Mouse (Mus musculus): ENCODE measurements around the gene Snx15. TPM values are rescaled to one million over a fixed set of nuclear protein-coding genes. Genes with fewer than 3 reads are reported as not detected.

The Snx15 gene
- total and polyA plus RNA-seq, 3 experiments, result 15.3 to 15.7 (median 15.6) TPM

- Histone ChIP-seq H3K4me2 (ENCODE audit: insufficient read depth, low read depth, poor library complexity, severe bottlenecking) (no peak overlapping the region), H3K9ac (ENCODE audit: insufficient read depth, low read depth) (no peak overlapping the region), H3K9me3 (replicated peaks; ENCODE audit: low read length) (no peaks in the 10 kb centered on the region), H3K79me2 (replicated peaks; ENCODE audit: control insufficient read depth, extremely low read depth, insufficient read depth, poor library complexity, severe bottlenecking) (peaks cover 14% of the 10 kb centered on the region), H3K27me3 (replicated peaks) (no peaks in the 10 kb centered on the region), H3K36me3 (replicated peaks in 1 of 2; ENCODE audit: control insufficient read depth in 1 of 2, insufficient read depth in 1 of 2, low read length in 1 of 2) (peaks cover 32 to 68% of the 10 kb centered on the region in 2 experiments), H3K4me3 (replicated peaks in 1 of 3; ENCODE audit: low read depth in 2 of 3, low read length in 2 of 3, poor library complexity in 1 of 3) (no peak overlapping the region), H3K4me1 (ENCODE audit: control insufficient read depth in 1 of 2, insufficient read depth in 2 of 2) (peaks cover 11 to 35% of the 10 kb centered on the region in 2 experiments; a peak in 3 of 4 replicates), H3K27ac (ENCODE audit: insufficient read depth, low read depth) (no peak overlapping the region)
- DNase-seq (ENCODE audit: extremely low read depth), result no peak
- TF ChIP-seq JUN (IDR thresholded peaks at IDR 0.05; ENCODE audit: insufficient read depth, low read depth, low read length) (no peak), TCF12 (IDR thresholded peaks at IDR 0.05; ENCODE audit: low read depth, low read length) (no peak), MAZ (IDR thresholded peaks at IDR 0.05; ENCODE audit: low read depth, low read length) (no peak), POLR2A (IDR thresholded peaks at IDR 0.05; ENCODE audit: low read depth, low read length) (no peak), MYC (IDR thresholded peaks at IDR 0.05; ENCODE audit: low read depth, low read length) (no peak), BHLHE40 (IDR thresholded peaks at IDR 0.05; ENCODE audit: low read depth, low read length) (no peak), RCOR1 (conservative IDR thresholded peaks at IDR 0.05; ENCODE audit: low read depth, low read length) (no peak), JUND (conservative IDR thresholded peaks at IDR 0.05; ENCODE audit: low read depth, low read length) (no peak), ZKSCAN1 (IDR thresholded peaks at IDR 0.05; ENCODE audit: borderline replicate concordance, low read depth, low read length) (no peak), ETS1 (conservative IDR thresholded peaks at IDR 0.05; ENCODE audit: low read depth, low read length) (no peak), E2F4 (IDR thresholded peaks at IDR 0.05; ENCODE audit: insufficient replicate concordance, low read depth, low read length) (no peak), MAX (IDR thresholded peaks at IDR 0.05; ENCODE audit: low read length) (no peak), ZMIZ1 (IDR thresholded peaks at IDR 0.05; ENCODE audit: low read depth, low read length) (no peak), HCFC1 (IDR thresholded peaks at IDR 0.05; ENCODE audit: low read depth, low read length) (no peak), ZC3H11A (IDR thresholded peaks at IDR 0.05; ENCODE audit: low read depth, low read length) (no peak)
- in situ Hi-C loops (cut with MboI; ENCODE audit: low pct_ligation_motif_present, low pct_unique_long_range_greater_than_20kb, low sequenced_read_pairs) (no loop called here), dilution Hi-C loops (cut with MboI; ENCODE audit: extremely low pct_ligation_motif_present, extremely low pct_unique_long_range_greater_than_20kb, low sequenced_read_pairs) (no loop called here)
Measured at GRCm38 (mm10) chr19:6113116-6113515, 15.0 kb downstream of the Snx15 start.

GRCm38 (mm10) chr19:6105586-6105985, 22.5 kb downstream of the Snx15 start, which contains the start of gene Naaladl1:
Gene Naaladl1 (plus strand): TSS chr19:6105782.
- no peaks in the 10 kb centered on the region for H3K9me3 ChIP-seq (replicated peaks; ENCODE audit: low read length)
- H3K9ac ChIP-seq (ENCODE audit: insufficient read depth, low read depth), result no peak within 1 kb of the TSS
- no peak for TF ChIP-seq ETS1 (conservative IDR thresholded peaks at IDR 0.05; ENCODE audit: low read depth, low read length)
- DNase-seq (ENCODE audit: extremely low read depth), result no peak
- no peak within 1 kb of the TSS for H3K4me3 ChIP-seq (replicated peaks in 1 of 3; ENCODE audit: low read depth in 2 of 3, low read length in 2 of 3, poor library complexity in 1 of 3)
- H3K4me2 ChIP-seq (ENCODE audit: insufficient read depth, low read depth, poor library complexity, severe bottlenecking), result no peak within 1 kb of the TSS
- in situ Hi-C loops (cut with MboI; ENCODE audit: low pct_ligation_motif_present, low pct_unique_long_range_greater_than_20kb, low sequenced_read_pairs), result no loop called here
- no peaks in the 10 kb centered on the region for H3K27me3 ChIP-seq (replicated peaks)
- H3K27ac ChIP-seq (ENCODE audit: insufficient read depth, low read depth), result no peak within 1 kb of the TSS
- H3K4me1 ChIP-seq (ENCODE audit: control insufficient read depth in 1 of 2, insufficient read depth in 2 of 2), result peaks cover 0 to 7% of the 10 kb centered on the region in 2 experiments; a peak in 2 of 4 replicates
- H3K79me2 ChIP-seq (replicated peaks; ENCODE audit: control insufficient read depth, extremely low read depth, insufficient read depth, poor library complexity, severe bottlenecking), result no peaks in the 10 kb centered on the region
- H3K36me3 ChIP-seq (replicated peaks in 1 of 2; ENCODE audit: control insufficient read depth in 1 of 2, insufficient read depth in 1 of 2, low read length in 1 of 2), result peaks cover 0 to 33% of the 10 kb centered on the region in 2 experiments
- dilution Hi-C loops (cut with MboI; ENCODE audit: extremely low pct_ligation_motif_present, extremely low pct_unique_long_range_greater_than_20kb, low sequenced_read_pairs), result no loop called here

Measured in CH12.LX (cell line).